Mouse (Mus musculus): ENCODE measurements around the gene 5031439G07Rik. TPM values are rescaled to one million over a fixed set of nuclear protein-coding genes. Genes with fewer than 3 reads are reported as not detected.
"Not testable (repeated sequence)": the region's sequence is repeated elsewhere in the genome, so short reads cannot be mapped to it uniquely, and the experiment has no call there.

The 5031439G07Rik gene
- 1 to 10 TPM; 1.1 to 1.9 (median 1.3) TPM for polyA plus RNA-seq (2017; shearing (Covaris generic))

- ATAC-seq = peak; percentile 94
Measured at GRCm38 (mm10) chr15:84987874-84988825, at the start of gene 5031439G07Rik. Gene 5031439G07Rik (minus strand): TSS chr15:84988551.

- no peak for ATAC-seq
Measured at GRCm38 (mm10) chr15:85037343-85037690, 49.0 kb upstream of the 5031439G07Rik start.

DNA sequence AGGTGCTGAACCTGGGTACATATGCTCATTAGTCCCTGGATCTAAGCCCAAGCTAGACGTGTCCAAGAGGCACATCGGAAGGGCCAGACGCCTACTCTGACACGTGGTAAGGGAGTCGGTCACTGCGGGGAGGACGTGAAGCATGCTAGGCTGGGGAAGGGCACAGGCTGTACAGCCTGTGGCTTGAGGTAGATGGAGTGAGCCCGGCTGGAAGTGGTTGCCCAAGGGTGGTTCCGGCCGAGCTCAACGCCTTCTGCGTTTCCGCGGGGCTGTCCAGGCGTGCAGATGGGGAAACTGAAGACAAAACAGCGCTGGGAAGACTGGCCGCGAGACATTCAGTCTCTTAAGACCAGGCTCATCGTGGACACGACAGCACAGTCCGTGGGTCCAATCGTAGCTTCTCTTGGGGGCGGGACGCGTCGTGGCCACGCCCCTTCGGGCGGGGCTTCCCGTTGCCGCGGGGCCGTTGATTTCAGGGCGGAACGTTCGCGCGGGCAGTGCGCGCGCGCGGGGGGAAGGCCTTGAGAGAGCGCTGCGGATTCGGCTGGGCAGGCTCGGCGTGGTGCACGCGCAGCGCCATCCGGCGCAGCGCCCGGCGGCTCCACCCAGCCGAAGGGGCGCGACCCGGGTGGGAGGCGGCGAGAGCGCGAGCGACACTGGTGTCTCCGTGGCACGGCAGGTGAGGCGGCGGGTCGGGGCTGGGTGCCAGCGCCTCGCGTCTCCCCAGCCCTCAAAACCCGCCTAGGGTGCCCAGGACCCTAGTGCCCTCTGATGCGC lies 48.4 kb upstream of the 5031439G07Rik start:
- ATAC-seq = peak; percentile 92

GRCm38 (mm10) chr15:85033916-85034315 lies 45.6 kb upstream of the 5031439G07Rik start:
- not testable (repeated sequence) for ATAC-seq

GRCm38 (mm10) chr15:85031866-85032265 lies 43.5 kb upstream of the 5031439G07Rik start:
- ATAC-seq = no peak

- ATAC-seq = not testable (repeated sequence)
Measured at GRCm38 (mm10) chr15:85030643-85031042, 42.3 kb upstream of the 5031439G07Rik start.

DNA sequence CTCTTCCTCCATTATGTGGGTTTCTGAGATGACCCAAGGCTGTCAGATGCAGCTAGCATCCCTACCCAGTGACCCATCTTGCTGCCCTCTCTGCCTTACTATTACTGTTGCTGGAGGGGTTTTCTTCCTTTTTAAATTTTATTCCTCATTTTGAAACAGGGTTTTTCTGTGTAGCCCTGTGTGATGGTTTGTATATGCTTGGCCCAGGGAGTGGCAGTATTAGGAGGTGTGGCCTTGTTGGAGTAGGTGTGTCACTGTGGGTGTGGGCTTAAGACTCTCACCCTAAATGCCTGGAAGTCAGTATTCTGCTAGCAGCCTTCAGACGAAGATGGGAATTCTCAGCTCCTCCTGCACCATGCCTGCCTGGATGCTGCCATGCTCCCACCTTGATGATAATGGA lies 40.3 kb upstream of the 5031439G07Rik start, which contains the start of gene Fam118a:
Fam118a (plus strand) TSS at position 301 of the 400 bp plus-strand sequence.
- not testable (repeated sequence) for ATAC-seq

DNA sequence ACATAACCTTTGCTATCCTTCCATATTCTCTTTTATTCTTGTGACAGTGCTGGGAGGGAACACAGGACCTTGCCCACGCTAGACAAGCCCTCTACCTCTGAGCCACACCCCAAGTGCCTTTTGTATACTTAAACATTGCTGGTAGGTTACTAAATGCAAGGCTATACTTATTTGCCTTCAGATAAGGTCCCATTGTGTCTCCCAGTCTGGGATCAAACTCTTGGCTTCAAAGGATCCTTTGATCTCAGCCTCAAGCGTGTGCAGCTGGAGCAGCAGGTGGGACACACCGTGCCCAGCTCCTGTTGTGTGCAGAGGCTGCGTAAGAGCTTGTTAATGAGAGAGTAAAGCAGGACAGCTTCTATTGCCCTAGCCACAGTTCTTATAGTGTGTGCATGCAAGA lies 39.4 kb upstream of the 5031439G07Rik start:
- no peak for ATAC-seq

DNA sequence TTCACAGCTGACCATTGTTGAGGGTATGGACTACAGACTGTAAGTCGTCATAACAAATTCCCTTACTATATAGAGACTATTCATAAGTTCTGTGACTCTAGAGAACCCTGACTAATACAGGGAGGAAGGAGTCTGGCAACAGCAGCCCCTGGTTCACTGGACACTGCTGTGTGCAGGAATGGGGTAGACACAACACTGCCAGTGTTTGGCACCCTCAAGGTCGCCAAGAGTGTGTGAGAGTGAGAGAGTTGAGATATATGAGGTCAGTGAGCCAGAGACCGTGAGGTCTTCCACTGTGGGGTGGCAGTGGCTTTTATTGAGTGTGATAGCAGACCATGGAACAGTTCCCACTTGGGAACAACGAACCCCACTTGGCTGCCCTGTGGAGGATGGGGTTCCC lies 37.8 kb upstream of the 5031439G07Rik start:
- ATAC-seq = no peak

DNA sequence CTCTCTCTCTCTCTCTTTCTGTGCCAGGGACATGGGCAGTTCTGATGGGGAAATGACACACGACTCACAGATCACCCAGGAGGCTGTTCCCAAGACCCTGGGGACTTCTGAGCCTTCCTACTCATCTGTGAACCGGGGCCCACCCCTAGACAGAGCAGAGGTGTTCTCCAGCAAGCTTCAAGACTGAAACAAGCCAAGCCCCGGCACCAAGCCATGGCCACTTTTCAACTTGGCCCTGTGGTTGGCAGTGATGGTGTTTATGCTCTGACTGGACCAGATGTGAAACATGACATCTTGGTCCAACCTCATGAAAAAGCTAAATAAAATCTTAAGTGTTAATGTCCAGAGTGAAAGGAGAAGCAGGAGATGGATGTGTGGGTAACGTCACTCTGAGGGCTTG lies 33.9 kb upstream of the 5031439G07Rik start:
- no peak for ATAC-seq

DNA sequence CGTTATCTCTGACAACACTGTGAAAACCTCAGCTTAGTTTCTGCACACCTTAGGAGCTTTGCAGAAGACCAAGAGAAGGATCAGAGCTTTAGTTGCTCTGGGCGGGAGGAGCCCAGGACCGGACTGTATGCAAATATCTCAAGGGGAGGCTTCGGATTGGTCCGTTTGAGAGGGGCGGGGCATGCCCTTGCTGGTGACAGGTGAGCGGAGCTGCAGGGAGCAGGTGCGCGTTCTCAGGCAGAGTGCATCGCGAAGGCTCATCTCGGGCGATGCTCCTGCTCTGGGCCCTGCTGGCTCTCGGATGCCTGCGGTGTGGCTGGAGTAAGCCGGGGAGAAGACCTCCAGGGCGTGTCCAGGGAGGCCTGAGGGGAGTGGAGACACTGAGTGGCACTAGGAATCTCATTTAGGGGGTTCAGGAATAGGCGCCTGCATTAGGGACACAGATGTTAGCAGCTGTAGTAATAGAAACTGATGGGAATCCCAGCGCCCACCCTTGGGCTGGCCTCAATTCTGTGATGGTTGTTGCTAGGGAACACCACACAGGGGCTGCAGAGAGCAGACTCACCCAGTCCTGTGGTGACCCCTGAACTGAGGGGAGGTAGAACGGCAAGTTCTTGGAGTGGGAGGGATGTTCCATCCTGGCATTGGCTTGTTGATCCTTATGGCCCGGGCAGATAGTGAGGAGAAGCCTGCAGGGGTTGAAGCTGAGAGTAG lies 28.8 kb upstream of the 5031439G07Rik start, which contains the start of gene Upk3a:
Upk3a (plus strand) TSS at position 191 of the 714 bp plus-strand sequence.
- no peak for ATAC-seq

GRCm38 (mm10) chr15:85015771-85016170 lies 27.4 kb upstream of the 5031439G07Rik start:
- no peak for ATAC-seq

DNA sequence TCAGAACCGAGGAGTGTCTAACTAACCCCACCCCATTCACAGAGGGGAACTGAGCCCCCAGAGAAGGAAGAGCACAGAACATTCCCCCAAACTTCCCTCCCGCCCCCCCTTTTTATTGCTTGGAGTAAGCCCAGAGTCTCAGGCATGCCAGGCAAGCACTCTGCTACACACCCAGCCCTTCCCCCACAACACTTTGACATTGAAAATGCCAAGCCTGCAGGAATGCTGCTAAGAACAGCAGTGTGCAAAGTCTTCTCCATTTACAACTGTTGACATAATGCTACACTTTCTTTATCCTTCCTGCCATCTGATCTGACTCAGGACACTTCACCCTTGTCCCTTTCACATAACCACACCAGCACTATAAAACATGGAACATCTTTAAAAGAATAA lies 24.3 kb upstream of the 5031439G07Rik start:
- no peak for ATAC-seq

GRCm38 (mm10) chr15:85011895-85012661 lies 23.7 kb upstream of the 5031439G07Rik start:
- no peak for ATAC-seq

- ATAC-seq = no peak
Measured at GRCm38 (mm10) chr15:85009666-85010065, 21.3 kb upstream of the 5031439G07Rik start.

- peak; percentile 94 for ATAC-seq
Measured at GRCm38 (mm10) chr15:85000984-85001982, 12.9 kb upstream of the 5031439G07Rik start.

- ATAC-seq = no peak
Measured at GRCm38 (mm10) chr15:84999911-85000310, 11.6 kb upstream of the 5031439G07Rik start.

GRCm38 (mm10) chr15:84997768-84998454 lies 9.6 kb upstream of the 5031439G07Rik start:
- no peak for ATAC-seq

DNA sequence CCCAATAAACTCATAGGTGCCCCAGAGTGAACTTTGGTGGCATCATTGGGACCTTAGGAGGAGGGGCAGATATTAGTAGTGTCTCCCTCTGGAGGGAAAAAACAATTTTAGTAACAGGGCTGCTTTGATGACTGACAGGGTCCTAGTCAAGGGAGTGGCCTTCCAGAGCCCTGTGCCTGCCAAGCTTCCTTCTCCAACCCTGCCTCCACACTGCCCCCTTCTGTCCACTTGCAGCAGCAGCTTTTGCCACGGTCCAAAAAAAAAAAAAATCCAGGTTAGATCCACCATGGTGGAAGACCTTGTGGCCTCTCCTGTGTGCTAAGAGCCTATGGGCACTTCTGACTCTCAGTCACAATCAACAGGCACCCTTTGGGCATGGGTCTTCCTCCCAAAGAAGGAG lies 7.6 kb upstream of the 5031439G07Rik start:
- no peak for ATAC-seq

DNA sequence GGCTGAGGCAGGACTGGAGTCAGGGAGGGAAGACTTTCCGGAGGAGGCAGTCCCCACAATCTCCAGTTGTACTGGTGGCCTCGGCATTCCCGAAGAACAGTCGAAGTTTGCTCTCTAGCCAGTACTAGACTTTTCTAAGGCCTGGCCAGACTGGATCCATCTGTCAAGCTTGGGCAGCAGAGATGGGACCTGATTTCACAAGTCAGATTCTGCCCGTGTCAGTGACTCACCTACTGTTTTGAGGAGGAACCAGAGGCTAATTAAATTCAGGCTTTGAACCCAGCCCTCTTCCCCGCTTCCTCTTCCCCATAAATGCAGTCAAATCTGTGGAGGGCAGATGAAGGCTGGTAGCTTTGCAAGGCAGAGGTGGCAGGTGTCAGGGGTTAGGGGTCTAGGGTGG lies 6.7 kb upstream of the 5031439G07Rik start:
- no peak for ATAC-seq

Data from inflammation-experienced regulatory T-cells, adult 6 months (primary cell).